Comparison of ENCODE assay signal across 10 mouse cellular contexts in the genomic region with DNA sequence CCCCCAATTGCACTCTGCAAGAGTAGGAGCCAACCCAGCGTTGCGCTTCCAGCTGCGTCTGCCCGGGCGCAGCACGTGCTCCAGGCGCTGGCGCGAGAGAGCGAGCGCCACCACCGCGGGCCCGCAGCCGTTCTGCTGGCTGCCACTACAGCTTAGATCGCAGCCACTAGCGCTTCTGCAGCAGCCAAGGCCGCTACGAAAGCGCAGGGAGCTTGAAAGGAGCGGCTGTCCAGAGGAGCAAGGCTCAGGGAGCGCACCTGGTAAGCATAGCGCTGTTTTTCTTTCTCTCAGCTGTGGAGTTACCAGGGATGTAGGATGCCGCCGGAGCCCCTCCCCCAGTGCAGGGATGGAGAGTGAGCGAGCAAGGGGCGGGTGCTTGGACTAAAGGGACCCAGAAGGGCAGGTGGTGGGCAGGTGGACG. TPM values are rescaled to one million over a fixed set of nuclear protein-coding genes. Genes with fewer than 3 reads are reported as not detected.
A peak's percentile ranks its signal among the peaks of the same experiment; 100 is the strongest.
DNase-seq lines count a peak whose midpoint lies in the region; ATAC-seq lines count a peak whose summit lies in the region.
"Had no signal": no experiment of that assay in that cellular context is flagged by ENCODE, and none has a peak within 500 bp of the region (broad histone marks: within the 10 kb centered on the region; RNA-seq: fewer than 3 reads in every experiment).

No protein-coding gene starts in this region.

- no peak for DNase-seq in cerebellum, adult 9-11 months
- DNase-seq in ES-CJ7 (ENCODE audit: low read depth, low spot score) (peak; percentile 33), liver (no peak)
- DNase-seq in layer of hippocampus, postnatal 14 days (ENCODE audit: low spot score in 2 of 2), result peak; percentile 69 to 83
- peak; percentile 71 for DNase-seq in neural tube, embryonic 11.5 days (ENCODE audit: low spot score)
- DNase-seq in c-Kit-positive CD71-positive TER-119-positive erythroid progenitor cells, embryonic 14.5 days (ENCODE audit: low spot score), result no peak

- H3K4me2 ChIP-seq in forebrain, embryonic 13.5 days, result peak overlapping the region; percentile 77
- peak overlapping the region; percentile 64 for H3K4me2 ChIP-seq in neural tube, embryonic 11.5 days (ENCODE audit: low read depth)

- peak overlapping the region; percentile 68 for H3K27ac ChIP-seq in forebrain, embryonic 13.5 days
- no peak overlapping the region for H3K27ac ChIP-seq in neural tube, embryonic 11.5 days (ENCODE audit: low read depth, low read length)

- H3K4me1 ChIP-seq in forebrain, embryonic 13.5 days, result peaks cover 7% of the 10 kb centered on the region; the same call in 1 of the 2 replicates
- no peaks in the 10 kb centered on the region for H3K4me1 ChIP-seq in neural tube, embryonic 11.5 days (ENCODE audit: control insufficient read depth, insufficient read depth, low read length)

- ATAC-seq in cerebellum, adult (ENCODE audit: insufficient number of reproducible peaks, low FRiP score, low TSS enrichment), result peak; percentile 31; the same call in 1 of the 2 replicates
- ATAC-seq in forebrain, embryonic 13.5 days, result peak; percentile 96
- peak; percentile 89 for ATAC-seq in neural tube, embryonic 11.5 days (ENCODE audit: insufficient read depth, low FRiP score, low TSS enrichment)

- peaks cover 13% of the 10 kb centered on the region for H3K27me3 ChIP-seq in forebrain, embryonic 13.5 days
- H3K27me3 ChIP-seq in neural tube, embryonic 11.5 days (ENCODE audit: control insufficient read depth, insufficient read depth, low read length), result peaks cover 6% of the 10 kb centered on the region; the same call in 1 of the 2 replicates

- under 1% methylated on average over 28 of the region's 28 CpGs for WGBS in forebrain, embryonic 13.5 days
- under 1% methylated on average over 28 of the region's 28 CpGs for WGBS in neural tube, embryonic 11.5 days

- H3K9ac ChIP-seq in forebrain, embryonic 13.5 days, result peak overlapping the region; percentile 64
- H3K9ac ChIP-seq in neural tube, embryonic 11.5 days (ENCODE audit: low read length), result peak overlapping the region; percentile 35; the same call in 1 of the 2 replicates

- no peaks in the 10 kb centered on the region for H3K36me3 ChIP-seq in forebrain, embryonic 13.5 days (ENCODE audit: poor library complexity, severe bottlenecking)
- no peaks in the 10 kb centered on the region for H3K36me3 ChIP-seq in neural tube, embryonic 11.5 days (ENCODE audit: control insufficient read depth, insufficient read depth, low read length)

- H3K9me3 ChIP-seq in forebrain, embryonic 13.5 days (replicated peaks), result no peaks in the 10 kb centered on the region
- H3K9me3 ChIP-seq in neural tube, embryonic 11.5 days (ENCODE audit: control insufficient read depth, low read length), result no peaks in the 10 kb centered on the region

- peak overlapping the region; percentile 47 for H3K4me3 ChIP-seq in forebrain, embryonic 13.5 days
- H3K4me3 ChIP-seq in neural tube, embryonic 11.5 days (ENCODE audit: low read depth, low read length), result peak overlapping the region; percentile 29

RNA-seq across cellular contexts. Expression of a gene that starts 0.3 kb away (rescaled TPM):
- 7.0 and 7.7 TPM in 2 replicates for polyA plus RNA-seq in forebrain, embryonic 13.5 days (2015; fragmentation: Nextera tagmentation; extraction: Ambion mirVana)
- 100 to 1,000 TPM; 225 to 229 TPM for total RNA-seq in layer of hippocampus, postnatal 14 days (2021)
- polyA plus RNA-seq in neural tube, embryonic 11.5 days (2014; fragmentation: Nextera tagmentation; extraction: Ambion mirVana), result 0.54 and 0.64 TPM in 2 replicates
- polyA plus RNA-seq: C2C12; heart, postnatal 0 days had no signal

Comparison
In these comparisons a context has a peak if more than half of its experiments do, and no peak if none do; other contexts are left out.
1. ATAC-seq: peak in every context shown above with its lines; median percentile 96 in forebrain, embryonic 13.5 days; 89 in neural tube, embryonic 11.5 days; 31 in cerebellum, adult.
2. DNase-seq: peak in ES-CJ7 (single experiment), layer of hippocampus, postnatal 14 days (2 of 2) and neural tube, embryonic 11.5 days (single experiment); none in cerebellum, adult 9-11 months (single experiment), liver (single experiment) and c-Kit-positive CD71-positive TER-119-positive erythroid progenitor cells, embryonic 14.5 days (single experiment).